Mouse (Mus musculus) midbrain, embryonic 11.5 days (tissue): ENCODE results near the gene Prmt8. TPM values are rescaled to one million over a fixed set of nuclear protein-coding genes. Genes with fewer than 3 reads are reported as not detected.

Experiments used
- ATAC-seq: fragments of 200-750 bp; cut with Nextera tagmentation; 2 replicates; pipeline ENCODE4 v1.8.0; 2017; ENCODE audit warnings: moderate TSS enrichment, moderate library complexity; ENCODE audit not compliant: low FRiP score
- DNase-seq: peaks from one replicate; pipeline ENCODE4 v3.0.0; 2015; ENCODE audit warnings: low spot score; ENCODE audit errors: missing footprints
- H3K27ac ChIP-seq: fragments of 300-500 bp; sonication (generic); 2 replicates; pipeline ENCODE4 v1.5.1; 2014; ENCODE audit warnings: low read depth, low read length
- H3K27me3 ChIP-seq: fragments of 300-500 bp; sonication (generic); 2 replicates; pipeline ENCODE4 v1.6.1; 2014; ENCODE audit warnings: mild to moderate bottlenecking, low read length, moderate library complexity, mixed read lengths; ENCODE audit not compliant: control insufficient read depth, insufficient read depth
- H3K36me3 ChIP-seq: fragments of 300-500 bp; sonication (generic); 2 replicates; pipeline ENCODE4 v1.6.1; 2014; ENCODE audit warnings: mild to moderate bottlenecking, low read length, moderate library complexity, mixed read lengths; ENCODE audit not compliant: control insufficient read depth, insufficient read depth
- H3K4me1 ChIP-seq: fragments of 300-500 bp; sonication (generic); 2 replicates; pipeline ENCODE4 v1.6.1; 2014; ENCODE audit warnings: low read length; ENCODE audit not compliant: control insufficient read depth, insufficient read depth
- H3K4me2 ChIP-seq: fragments of 300-500 bp; sonication (generic); 2 replicates; pipeline ENCODE4 v1.6.1; 2014; ENCODE audit warnings: mild to moderate bottlenecking, moderate library complexity
- H3K4me3 ChIP-seq: fragments of 300-500 bp; sonication (generic); 2 replicates; pipeline ENCODE4 v1.5.1; 2014; ENCODE audit warnings: low read depth, low read length
- H3K9ac ChIP-seq: fragments of 300-500 bp; sonication (generic); 2 replicates; pipeline ENCODE4 v1.6.1; 2014; ENCODE audit warnings: low read length
- H3K9me3 ChIP-seq: fragments of 300-500 bp; sonication (generic); 2 replicates; pipeline ENCODE4 v1.6.1; 2016; ENCODE audit warnings: low read length; ENCODE audit not compliant: control insufficient read depth
- WGBS: fragments of 180-500 bp; shearing (Covaris S2); extraction: QIAGEN DNeasy Blood & Tissue Kit; methylation state at CpG from one replicate; pipeline ENCODE4 v1.1.7; 2014; 5-methylcytosine and 5-hydroxymethylcytosine counted together
- polyA plus RNA-seq: library from polyadenylated mRNA; unstranded; fragments of >200 nt; fragmentation: Nextera tagmentation; extraction: Ambion mirVana; gene quantifications from 2 replicates; pipeline ENCODE4 v1.2.1, GENCODE M21; 2014

Prmt8 gene
- polyA plus RNA-seq, 1 experiment from 2014 or later: 27.4 TPM

DNA sequence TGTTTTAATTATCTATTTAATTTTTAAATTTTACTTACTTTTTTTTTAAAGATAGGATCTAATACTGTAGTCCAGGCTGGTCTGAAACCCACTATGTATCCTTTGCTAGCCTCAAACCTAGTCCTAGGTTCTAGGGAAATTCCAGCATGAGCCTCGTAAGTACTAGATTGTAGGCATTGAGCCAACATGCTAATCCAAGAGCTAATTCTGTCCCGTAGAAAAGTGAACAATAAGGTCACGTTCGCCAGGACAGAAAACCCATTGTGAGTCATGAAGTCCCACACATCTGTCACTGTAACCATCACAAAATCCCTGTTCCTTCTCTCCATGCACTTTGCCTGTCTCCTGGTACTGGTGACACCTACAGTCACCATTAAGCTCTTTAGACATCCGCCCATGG lies 53.8 kb downstream of the Prmt8 start:
- Histone ChIP-seq H3K27ac (no peak overlapping the region), H3K9me3 (no peaks in the 10 kb centered on the region), H3K27me3 (no peaks in the 10 kb centered on the region), H3K4me1 (peaks cover 22% of the 10 kb centered on the region), H3K4me2 (no peak overlapping the region), H3K36me3 (no peaks in the 10 kb centered on the region), H3K4me3 (no peak overlapping the region), H3K9ac (no peak overlapping the region)
- 68% methylated on average over 5 of the region's 5 CpGs for WGBS
- no peak for DNase-seq
- no peak for ATAC-seq

GRCm38 (mm10) chr6:127714906-127715305 lies 54.4 kb downstream of the Prmt8 start:
- H3K9ac ChIP-seq: no peak overlapping the region
- ATAC-seq: no peak
- no peak overlapping the region for H3K27ac ChIP-seq
- H3K4me1 ChIP-seq: peaks cover 21% of the 10 kb centered on the region
- no peaks in the 10 kb centered on the region for H3K9me3 ChIP-seq
- H3K4me2 ChIP-seq: no peak overlapping the region
- no peaks in the 10 kb centered on the region for H3K36me3 ChIP-seq
- no peak for DNase-seq
- no peaks in the 10 kb centered on the region for H3K27me3 ChIP-seq
- 88% methylated on average over 5 of the region's 5 CpGs for WGBS
- no peak overlapping the region for H3K4me3 ChIP-seq

DNA sequence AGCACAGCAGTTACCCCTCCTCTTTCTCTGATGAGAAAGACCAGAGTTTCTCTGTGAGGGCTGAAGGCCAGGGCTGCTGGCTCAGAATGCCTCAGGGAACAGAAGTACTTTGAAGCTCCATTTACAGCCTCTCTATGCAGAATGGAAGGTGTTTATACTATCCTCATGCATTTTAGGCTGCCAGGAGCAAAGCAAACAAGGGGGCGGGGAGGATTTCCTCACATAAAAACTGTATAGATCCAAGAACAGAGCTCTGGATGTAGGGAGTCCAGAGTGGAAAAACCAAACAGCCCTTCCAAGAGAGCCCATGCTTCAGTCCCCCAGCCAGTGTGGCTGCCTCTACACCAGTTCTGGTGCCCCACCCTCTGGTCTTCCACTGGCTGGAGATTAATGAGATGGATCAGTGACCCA lies 61.0 kb downstream of the Prmt8 start:
- Histone ChIP-seq H3K4me1 (peaks cover 10% of the 10 kb centered on the region; the same call in 1 of the 2 replicates), H3K9ac (no peak overlapping the region), H3K4me3 (no peak overlapping the region), H3K27me3 (0 out of 2 replicates have a peak, but pooled peaks cover 2% of the 10 kb centered on the region), H3K27ac (peak overlapping the region; percentile 40; the same call in 1 of the 2 replicates), H3K4me2 (no peak overlapping the region), H3K9me3 (no peaks in the 10 kb centered on the region), H3K36me3 (no peaks in the 10 kb centered on the region; the same call in 1 of the 2 replicates)
- WGBS: 73% methylated on average over 1 of the region's 1 CpGs
- peak; percentile 54; the same call in 1 of the 2 replicates for ATAC-seq
- no peak for DNase-seq

- H3K27me3 ChIP-seq: 0 out of 2 replicates have a peak, but pooled peaks cover 2% of the 10 kb centered on the region
- H3K9ac ChIP-seq: no peak overlapping the region
- peaks cover 13% of the 10 kb centered on the region for H3K4me1 ChIP-seq
- H3K4me3 ChIP-seq: no peak overlapping the region
- H3K9me3 ChIP-seq: no peaks in the 10 kb centered on the region
- DNase-seq (peak; percentile 93), ATAC-seq (peak; percentile 94)
- 25% methylated on average over 11 of the region's 11 CpGs for WGBS
- no peaks in the 10 kb centered on the region; the same call in 1 of the 2 replicates for H3K36me3 ChIP-seq
- peak overlapping the region; percentile 80 for H3K27ac ChIP-seq
- H3K4me2 ChIP-seq: no peak overlapping the region
Measured at GRCm38 (mm10) chr6:127701036-127701783, 68.1 kb downstream of the Prmt8 start.

GRCm38 (mm10) chr6:127693681-127694080 lies 75.6 kb downstream of the Prmt8 start:
- H3K27me3 ChIP-seq: no peaks in the 10 kb centered on the region
- H3K9me3 ChIP-seq: no peaks in the 10 kb centered on the region
- no peak overlapping the region for H3K4me3 ChIP-seq
- 89% methylated on average over 7 of the region's 7 CpGs for WGBS
- DNase-seq (no peak), ATAC-seq (no peak)
- no peak overlapping the region for H3K4me2 ChIP-seq
- no peaks in the 10 kb centered on the region for H3K36me3 ChIP-seq
- no peak overlapping the region for H3K27ac ChIP-seq
- H3K9ac ChIP-seq: no peak overlapping the region
- no peaks in the 10 kb centered on the region for H3K4me1 ChIP-seq

- DNase-seq (no peak), ATAC-seq (no peak)
- H3K4me2 ChIP-seq: no peak overlapping the region
- H3K4me3 ChIP-seq: no peak overlapping the region
- no peak overlapping the region for H3K27ac ChIP-seq
- no peaks in the 10 kb centered on the region for H3K36me3 ChIP-seq
- no peak overlapping the region for H3K9ac ChIP-seq
- WGBS: 78% methylated on average over 7 of the region's 7 CpGs
- no peaks in the 10 kb centered on the region for H3K27me3 ChIP-seq
- H3K4me1 ChIP-seq: no peaks in the 10 kb centered on the region
- H3K9me3 ChIP-seq: no peaks in the 10 kb centered on the region
Measured at GRCm38 (mm10) chr6:127692298-127692697, 77.0 kb downstream of the Prmt8 start.

DNA sequence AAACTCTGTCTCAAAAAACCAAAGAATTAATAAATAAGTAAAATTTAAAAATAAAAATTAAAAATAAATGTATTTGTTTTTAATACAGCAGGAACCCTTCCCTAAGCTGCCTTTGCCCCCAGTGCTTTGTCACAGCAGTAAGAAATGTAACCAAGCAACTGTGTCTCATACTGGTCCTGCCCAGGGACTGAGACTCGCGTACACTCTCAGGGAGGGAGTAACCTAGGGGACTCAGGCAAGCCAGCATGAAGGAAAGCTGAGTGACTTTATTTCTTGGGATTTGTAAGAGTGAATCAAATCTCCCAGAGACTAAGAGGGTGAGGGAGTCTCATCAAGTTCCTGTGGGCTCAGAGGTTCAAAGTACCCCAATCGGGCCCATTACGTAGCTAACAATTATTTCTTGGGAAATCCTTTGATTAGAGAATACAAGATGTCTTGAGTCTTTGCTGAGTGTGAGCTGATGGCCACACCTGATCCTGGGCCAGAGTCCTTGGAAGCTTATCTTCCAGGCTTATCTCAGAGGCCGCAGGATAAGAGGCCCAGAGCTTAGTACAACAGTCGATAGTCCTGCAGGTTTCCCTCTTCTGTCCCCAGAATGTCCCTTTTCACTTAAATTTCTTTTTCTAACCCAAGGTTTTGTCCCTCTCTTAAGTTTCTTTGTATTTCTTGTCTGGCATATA lies 82.0 kb downstream of the Prmt8 start:
- 86% methylated on average over 6 of the region's 6 CpGs for WGBS

GRCm38 (mm10) chr6:127684981-127685380 lies 84.3 kb downstream of the Prmt8 start:
- WGBS: 74% methylated on average over 4 of the region's 4 CpGs
- DNase-seq (no peak), ATAC-seq (no peak)
- no peaks in the 10 kb centered on the region for H3K9me3 ChIP-seq
- no peak overlapping the region for H3K4me3 ChIP-seq
- H3K4me2 ChIP-seq: no peak overlapping the region
- H3K36me3 ChIP-seq: no peaks in the 10 kb centered on the region
- H3K27me3 ChIP-seq: no peaks in the 10 kb centered on the region
- H3K9ac ChIP-seq: no peak overlapping the region
- no peaks in the 10 kb centered on the region for H3K4me1 ChIP-seq
- no peak overlapping the region for H3K27ac ChIP-seq

More for the DNA sequence above, 82.0 kb downstream of the Prmt8 start:
- no peak overlapping the region for H3K4me3 ChIP-seq
- DNase-seq (no peak), ATAC-seq (no peak)
- no peak overlapping the region for H3K4me2 ChIP-seq
- H3K36me3 ChIP-seq: no peaks in the 10 kb centered on the region
- no peaks in the 10 kb centered on the region for H3K9me3 ChIP-seq
- H3K9ac ChIP-seq: no peak overlapping the region
- H3K4me1 ChIP-seq: no peaks in the 10 kb centered on the region
- no peaks in the 10 kb centered on the region for H3K27me3 ChIP-seq
- no peak overlapping the region for H3K27ac ChIP-seq

DNA sequence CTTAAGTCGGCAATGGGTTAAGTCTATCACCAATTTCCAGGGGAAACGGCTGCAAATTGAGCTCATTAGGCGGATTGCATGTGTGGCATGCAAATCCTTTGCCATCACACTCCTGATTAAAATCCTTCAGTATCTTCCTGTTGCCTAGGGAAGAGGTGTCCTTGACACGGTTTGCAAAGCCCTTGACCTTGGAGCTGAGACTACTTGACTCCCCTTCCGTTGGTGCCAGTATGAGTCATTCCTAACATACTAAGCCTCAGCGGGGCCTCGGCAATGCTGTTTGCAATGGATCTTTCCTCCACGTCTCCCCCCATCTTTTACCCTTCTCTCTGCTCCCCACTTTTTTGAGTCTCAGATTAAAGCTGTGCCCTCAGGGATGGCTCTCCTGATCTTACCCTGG lies 85.7 kb downstream of the Prmt8 start:
- no peaks in the 10 kb centered on the region for H3K27me3 ChIP-seq
- no peak overlapping the region for H3K4me2 ChIP-seq
- H3K27ac ChIP-seq: no peak overlapping the region
- 77% methylated on average over 8 of the region's 8 CpGs for WGBS
- H3K36me3 ChIP-seq: no peaks in the 10 kb centered on the region
- no peak overlapping the region for H3K9ac ChIP-seq
- H3K4me3 ChIP-seq: no peak overlapping the region
- no peaks in the 10 kb centered on the region for H3K9me3 ChIP-seq
- ATAC-seq: no peak
- no peak for DNase-seq
- H3K4me1 ChIP-seq: no peaks in the 10 kb centered on the region
